Mouse (Mus musculus) frontal cortex, postnatal 36 days (tissue): Measurements from ENCODE around the gene Gcnt1.

Experiments used
- DNase-seq, 2 experiments: peaks; one replicate each; pipeline ENCODE4 v3.0.0; 2022; ENCODE audit warnings: low spot score in 2 of 2

Gene Gcnt1

DNA sequence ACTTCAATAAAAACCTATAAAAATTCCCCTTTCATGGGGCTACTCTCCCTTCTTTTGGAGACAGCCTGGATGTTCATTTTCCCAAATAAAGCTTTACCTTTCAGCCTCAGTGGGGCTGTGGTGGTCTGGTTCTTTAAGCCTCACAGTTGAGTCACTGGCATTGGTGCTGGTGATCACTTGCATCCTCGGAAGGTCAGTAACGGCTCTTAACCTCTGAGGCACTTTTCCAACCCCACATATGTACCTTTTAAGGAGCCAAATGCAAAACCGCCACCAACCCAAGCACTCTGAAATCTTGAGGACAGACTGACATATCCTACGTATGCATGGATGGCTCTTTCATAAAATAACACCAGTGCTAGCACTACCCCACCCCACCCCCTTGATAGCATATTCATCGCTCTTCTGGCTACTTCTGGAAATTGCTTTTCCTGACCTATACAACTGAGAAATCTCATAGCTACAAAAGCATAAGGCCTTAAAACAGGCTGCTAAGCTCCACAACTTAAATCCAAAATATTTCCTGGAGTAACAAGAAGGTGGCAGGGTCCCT lies 48.9 kb downstream of the Gcnt1 start:
- DNase-seq = no peak

DNA sequence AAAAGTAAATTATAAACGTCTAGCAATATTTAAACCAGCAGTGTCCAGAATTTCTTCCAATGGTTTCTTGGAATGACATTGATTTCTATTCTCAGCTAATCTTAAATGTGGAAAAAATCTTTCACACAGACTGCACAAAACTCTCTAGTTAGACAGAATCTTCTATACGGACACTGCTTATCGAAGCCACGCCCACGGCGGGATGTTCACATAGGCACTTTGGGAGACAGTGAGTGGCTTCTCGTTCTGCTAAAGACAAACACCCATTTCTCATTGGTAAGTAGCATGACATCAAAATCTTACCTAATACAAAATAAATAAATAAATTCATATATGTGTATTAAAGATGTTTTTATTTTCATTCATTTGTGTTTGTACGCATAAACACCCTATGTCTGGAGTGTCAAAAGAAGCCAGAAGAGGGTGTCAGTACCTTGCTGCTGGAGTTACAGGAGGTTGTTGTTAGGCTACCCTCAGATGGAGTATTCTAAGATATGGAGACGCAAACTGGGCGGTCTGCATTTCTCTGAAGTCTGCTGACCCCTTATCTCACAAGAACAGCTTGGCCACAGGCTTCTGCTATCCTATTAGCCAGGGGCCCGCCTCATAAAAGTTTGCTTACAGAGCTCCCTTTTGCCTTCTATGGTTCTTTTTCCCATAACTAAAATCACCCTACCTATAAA lies 49.5 kb downstream of the Gcnt1 start:
- DNase-seq = no peak

DNA sequence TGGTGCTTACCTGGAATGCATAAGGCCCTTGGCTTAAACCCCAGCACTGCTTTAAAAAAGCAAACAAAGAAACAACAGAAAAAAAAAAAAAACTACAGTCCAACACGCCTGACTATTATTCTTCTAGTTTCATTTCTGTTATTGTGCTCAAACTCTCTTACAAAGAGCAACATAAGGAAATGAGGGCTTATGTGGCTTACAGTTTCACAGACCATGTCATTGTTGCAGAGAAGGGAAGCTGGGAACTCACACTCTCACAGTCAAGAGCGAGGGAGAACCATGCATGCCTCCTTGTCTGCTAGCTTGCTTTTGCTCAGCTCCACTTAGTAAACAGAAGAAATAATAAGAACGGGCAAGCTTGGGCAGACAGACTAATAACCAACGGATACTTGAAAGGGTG lies 52.9 kb downstream of the Gcnt1 start:
- no peak for DNase-seq

DNA sequence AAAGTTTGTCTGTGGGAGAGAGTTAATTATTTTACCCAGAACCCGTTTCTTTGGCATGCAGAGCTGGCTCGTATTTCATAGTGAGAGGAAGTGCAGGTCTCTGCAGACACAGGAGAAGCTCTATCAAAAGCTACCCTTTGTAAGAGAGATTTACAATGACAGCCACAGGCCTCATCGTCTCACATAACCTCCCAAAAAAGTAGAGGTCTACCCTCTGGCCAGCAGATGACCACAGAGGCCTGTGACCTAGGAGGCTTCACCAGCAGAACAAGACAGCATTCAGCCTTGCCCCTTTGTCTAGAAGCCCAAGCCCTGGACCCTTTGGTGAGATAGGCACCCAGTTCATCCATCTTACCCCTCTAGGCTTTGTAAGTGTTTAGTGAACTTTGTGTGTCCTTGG lies 53.9 kb downstream of the Gcnt1 start:
- DNase-seq = no peak

DNA sequence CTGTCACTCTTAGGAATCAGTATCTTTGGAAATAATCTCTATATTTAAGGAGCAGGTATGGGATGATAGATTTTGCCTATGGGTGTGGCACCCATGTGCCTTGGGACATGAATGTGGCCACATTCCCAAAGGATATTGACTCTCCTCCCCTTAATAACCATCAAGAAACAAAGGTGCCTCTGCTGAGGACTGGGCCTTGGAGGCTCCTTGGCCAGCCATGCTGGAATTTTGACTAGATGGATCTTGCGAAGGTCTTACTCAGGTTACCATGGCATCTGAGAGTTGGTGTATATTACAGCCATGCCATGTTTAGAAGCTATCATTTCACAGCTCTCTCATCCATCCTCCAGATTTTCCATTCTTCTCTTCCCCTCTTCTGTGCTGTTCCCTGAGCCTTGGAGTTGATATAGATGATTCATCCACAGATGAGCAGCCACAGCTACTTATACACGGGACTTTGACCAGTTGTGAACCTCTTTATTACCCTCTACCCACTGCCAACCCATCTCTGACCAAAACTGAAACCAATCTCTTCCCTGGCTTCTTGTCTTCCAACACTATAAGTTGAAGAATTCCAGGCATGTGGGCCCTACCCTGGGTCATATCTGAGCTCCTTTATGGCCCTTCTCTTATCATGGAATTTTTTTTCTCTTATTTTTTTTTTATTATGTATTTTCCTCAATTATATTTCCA lies 56.2 kb downstream of the Gcnt1 start:
- no peak for DNase-seq

DNA sequence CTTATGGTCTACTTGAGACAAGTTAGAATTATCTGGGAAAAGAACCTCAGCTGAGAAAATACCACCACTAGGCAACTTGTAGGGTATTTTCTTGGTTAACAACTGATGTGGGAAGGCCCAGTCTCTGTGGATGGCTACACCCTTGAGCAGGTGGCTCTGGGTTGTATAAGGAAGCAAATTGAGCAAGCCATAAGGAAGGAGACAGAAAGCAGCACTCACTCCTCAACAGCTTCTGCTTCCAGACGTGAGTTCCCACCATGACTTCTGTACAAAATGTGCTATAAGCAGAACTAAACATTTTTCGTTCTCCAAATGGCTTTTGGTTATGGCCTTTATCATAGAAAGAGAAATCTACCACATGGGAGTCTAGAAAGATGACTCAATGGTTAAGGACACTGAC lies 58.2 kb downstream of the Gcnt1 start:
- DNase-seq = no peak

DNA sequence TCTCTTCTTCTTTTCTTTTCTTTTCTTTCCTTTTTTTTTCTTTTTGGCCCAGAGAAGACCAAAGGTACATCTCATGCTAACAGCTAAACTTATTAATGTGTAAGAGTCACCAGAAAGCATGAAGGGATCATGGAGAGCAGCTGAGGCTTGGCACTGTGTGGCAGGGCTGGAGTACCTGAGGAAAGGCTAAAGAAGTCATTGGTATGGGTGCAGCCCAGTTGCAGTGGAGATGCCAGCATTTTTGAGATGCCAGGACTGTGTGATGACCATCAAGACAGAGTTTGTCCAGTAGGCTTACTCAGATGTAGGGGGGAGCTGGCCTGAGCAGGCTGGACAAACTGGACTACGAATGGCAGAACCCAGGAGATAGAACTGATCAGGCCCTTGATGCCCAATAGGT lies 58.9 kb downstream of the Gcnt1 start:
- DNase-seq = no peak

DNA sequence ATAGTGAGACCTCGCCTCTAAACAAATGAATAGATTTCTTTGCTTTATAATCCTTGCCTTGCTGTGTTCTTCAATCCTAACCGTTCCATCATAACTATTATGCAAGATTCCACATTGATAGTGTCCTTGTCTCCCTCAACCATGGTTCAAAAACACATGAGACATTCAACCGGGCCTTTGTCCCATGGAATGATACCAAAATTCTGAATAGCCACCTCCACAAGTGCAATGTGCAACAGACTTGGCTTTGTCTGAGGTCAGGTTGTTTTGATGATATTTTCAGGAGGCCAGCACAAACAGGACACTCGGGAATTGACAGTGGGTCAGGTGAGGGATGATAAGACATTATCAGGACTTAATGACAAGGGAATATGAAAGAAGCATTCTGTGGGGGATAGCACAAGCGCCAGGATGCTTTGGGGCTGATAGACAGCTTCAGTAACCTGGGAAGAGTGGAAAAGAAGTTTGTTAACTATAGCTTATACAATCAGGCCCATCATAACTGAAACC lies 59.9 kb downstream of the Gcnt1 start:
- DNase-seq = no peak

DNA sequence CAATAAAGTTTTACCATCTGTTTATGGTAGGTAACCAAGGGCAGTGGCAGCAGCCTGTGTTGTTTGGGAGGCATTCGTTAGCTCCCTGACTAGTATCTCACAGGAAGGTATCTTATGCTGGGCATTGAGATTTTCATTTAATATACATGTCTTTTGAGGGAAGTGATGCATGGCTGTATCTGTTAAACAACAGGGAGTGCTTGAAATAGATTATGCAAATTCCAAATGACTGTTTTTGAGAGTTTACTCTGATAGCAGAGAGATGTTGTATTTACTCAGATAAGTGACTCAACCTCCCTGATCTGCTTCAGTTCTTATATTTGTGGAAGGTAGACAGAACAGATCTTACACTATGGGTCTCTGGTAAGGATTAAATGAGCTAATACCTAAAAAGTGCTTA lies 61.1 kb downstream of the Gcnt1 start:
- DNase-seq = no peak

DNA sequence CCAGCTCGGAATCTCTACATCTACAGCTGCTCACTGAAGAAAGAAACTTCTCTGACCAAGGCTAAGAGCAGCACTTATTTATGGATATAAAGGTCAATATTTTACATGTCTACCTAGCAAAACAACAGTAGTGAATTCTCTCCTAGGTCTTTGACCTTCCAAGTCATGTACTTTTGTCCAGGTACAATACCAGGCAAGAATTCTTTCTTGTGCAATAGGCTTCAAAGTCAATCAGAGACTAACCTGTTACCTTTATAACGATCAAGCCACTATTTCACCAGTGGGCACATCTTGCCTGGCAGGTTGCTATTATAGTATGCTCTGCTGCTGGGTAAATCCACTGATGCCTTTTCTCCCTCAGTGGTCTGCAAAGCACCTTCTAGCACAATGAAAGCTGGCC lies 61.6 kb downstream of the Gcnt1 start:
- DNase-seq = no peak

DNA sequence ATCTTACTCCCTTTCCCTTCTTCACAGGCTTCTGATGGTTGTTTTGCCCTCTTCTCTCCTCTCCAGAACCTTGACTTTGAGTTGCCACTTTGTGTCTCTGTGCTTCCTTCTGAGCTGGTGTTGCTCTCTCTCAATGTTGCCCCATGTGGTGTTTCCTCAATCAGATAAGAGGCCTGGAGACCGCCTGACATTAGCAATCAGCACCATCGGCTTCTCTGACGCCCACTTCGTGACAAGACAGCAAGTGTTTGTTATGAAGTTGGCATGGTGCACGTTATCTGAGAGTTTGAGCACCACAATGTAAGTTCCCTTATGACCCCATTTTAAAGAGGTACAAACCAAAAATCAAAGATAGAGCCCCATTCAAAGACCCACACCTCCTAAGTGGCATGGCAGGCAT lies 76.6 kb downstream of the Gcnt1 start:
- no peak for DNase-seq

DNA sequence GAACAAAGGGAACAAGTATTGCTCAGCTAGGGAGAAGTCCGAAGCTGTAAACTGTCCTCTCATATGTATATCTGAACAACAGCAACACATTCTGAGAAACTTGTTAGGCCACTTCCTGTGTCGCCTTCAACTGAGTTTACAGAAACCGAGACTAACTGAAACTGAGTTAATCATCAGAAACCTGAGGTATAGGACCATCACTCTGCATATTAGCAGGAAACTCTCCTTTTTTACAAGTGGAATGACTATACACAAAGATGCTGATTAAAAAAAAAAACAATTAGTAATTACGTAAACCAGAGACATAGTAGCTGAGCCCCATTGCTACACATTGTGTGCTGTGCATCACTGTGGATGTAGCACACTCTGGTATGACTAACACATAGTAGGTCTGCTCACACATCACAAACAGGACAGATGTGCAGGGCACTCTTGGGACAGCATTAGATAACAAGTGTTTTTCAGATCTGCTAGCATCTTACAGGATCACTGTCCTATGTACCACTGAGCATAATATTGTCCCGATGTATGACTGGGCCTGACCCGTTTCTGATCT lies 77.4 kb downstream of the Gcnt1 start:
- no peak for DNase-seq

DNA sequence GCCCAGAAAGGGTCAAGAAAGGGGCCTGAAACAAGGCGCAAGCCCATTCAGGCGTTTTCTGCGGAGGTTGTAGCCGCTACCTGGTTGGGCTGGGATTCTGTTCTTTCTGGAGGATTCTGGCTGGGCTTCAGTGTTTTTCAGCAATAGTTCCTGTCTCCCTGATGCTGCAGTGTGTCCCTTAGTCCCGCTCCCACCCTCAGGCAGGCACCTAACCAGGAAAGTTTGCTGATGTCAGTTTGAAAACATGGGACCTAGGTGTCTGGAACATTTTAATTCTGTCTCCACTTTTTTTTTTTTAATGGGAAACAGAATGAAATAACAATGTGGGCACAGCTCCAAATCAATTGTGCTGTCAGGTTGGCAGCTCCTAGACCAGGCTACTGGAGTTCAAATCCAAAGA lies 78.5 kb downstream of the Gcnt1 start:
- DNase-seq = no peak

DNA sequence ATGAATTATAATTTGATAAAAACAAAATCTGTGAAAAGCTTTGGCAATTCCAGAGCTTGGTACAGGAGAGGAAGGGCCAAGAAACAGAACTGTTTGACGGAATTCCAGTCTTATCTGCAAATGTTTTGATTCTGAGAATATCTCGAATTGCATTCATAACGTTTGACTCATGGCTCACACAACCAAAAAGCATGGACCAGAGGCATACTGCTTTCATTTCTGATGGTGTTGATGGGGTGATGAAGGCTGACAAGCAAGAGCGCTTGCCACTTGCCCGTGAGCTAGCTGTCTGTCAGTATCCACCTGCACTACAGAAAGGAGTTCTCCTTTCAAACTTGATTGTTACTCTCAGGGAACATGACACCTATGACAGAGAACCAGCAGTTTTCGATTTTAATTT lies 83.1 kb downstream of the Gcnt1 start:
- no peak for DNase-seq

DNA sequence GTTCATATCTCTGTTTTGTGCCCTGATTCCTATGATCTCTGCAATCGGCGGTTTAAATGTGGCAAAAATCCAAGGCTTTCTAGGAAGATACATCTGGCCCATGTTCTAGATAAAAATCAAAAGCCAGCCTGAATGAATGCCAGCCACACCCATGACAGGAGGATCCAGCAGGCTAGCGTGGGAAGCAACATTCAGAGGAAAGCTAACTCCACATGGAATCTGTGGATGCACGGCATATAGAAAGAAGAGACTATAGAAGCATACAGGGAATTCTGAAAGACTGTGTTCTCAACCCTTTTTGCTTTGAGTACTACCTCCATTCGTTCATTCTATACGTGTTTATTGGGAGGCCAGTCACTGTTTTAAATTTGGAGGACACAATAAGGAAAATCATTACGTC lies 86.6 kb downstream of the Gcnt1 start:
- DNase-seq = peak in 1 of 2 experiments; percentile 24

DNA sequence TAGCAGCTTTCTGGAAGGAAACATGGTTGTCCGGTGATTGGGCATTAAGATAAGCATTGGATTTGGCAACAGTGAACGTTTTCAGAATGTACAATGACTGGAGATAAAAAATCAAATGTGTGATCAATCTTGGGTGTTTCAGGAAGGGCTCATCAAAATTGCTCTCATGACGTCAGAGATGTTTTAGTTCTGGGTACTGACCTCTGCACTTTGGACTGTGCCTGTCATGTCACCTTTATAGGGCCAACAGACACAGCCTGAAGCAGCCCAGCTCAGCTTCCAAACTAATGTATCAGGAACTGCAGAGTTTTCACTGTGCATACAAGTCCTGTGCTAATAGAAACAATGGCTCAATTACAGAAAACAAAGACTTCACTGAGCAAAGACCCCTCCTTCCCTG lies 89.3 kb downstream of the Gcnt1 start:
- no peak for DNase-seq

DNA sequence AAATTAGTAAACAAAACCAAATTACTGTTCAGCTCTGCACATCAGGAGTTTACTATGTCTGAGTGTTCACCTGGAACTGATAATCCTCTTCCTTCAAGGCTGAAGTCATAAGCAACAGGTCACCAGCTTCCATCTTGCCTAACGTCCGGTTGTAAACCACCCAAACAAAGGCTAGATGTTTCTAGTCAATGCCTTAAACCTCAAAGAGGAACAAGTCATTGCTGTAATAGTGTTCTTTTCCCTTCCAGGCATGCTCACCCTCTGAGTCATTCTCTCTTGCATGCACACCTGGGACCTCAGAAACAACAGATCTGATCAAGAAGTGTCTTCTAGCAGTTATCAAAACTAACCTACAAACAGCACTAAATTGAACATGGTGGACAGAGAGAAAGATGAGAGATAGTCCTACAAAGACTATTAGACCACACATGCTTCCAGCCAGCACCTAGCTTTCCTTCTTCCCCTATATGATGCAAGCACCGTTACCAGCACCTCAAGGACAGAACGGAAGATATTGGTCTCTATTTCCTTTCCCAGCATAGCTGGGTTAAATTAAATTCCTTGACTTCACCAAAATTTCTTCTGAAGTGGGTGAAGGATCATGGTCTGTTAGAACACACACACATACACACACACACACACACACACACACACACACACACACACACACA lies 94.1 kb downstream of the Gcnt1 start:
- no peak for DNase-seq
